Mouse (Mus musculus): ENCODE measurements around the gene Wdr81. TPM values are rescaled to one million over a fixed set of nuclear protein-coding genes. Genes with fewer than 3 reads are reported as not detected.
"Not testable (repeated sequence)": the region's sequence is repeated elsewhere in the genome, so short reads cannot be mapped to it uniquely, and the experiment has no call there.

Wdr81 gene
- total RNA-seq, 4 experiments from 2014 or later = 5.2 to 7.0 (median 6.2) TPM

DNA sequence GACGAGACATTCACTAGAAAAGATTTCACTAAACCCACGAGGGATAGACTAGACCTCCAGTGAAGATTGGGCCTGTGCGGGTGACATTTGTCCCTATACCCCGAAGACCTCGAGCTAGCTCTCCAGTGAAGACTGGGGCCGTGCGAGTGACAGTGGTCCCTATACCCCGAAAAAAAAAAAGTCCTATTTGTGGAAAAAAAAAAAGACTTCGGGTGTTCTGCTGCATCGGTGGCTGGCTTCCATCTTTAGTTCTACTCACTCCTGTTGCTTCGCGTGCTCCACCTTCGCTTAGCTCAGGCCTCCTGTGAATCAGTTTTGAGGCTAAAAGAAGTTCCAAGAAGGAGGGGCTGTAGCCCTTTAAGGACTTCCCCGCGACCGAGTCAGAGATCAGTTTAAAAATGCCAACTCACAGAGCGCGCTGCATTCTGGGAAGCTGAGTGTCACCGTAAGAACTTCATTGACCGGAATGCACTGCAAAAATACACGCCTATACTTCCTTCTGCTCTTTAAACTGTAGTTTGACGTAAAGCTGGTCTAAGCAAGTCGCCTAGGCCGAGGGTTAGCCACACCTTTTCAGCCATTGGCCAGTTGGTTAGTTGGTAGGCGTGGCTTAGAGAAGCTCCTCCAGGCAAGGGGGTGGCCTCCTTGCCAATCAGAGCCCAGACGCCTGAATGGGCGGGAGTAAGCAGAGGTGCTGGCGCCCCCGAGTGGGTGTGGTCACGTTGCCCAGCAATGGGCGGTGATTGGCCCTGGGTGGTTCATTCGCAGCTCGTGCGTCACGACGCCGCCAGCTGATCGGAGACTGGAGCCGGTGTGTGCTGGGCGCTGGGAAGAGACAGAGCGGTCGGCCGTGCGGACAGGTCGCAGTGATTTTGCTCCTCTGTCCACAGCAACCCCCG lies 6.6 kb upstream of the Wdr81 start, which contains the start of gene Tlcd2:
TSS of gene Tlcd2 (plus strand) at position 872 of the 899 bp plus-strand sequence.
- peak; percentile 99 to 100 for DNase-seq (ENCODE audit: low spot score in 2 of 2)

DNA sequence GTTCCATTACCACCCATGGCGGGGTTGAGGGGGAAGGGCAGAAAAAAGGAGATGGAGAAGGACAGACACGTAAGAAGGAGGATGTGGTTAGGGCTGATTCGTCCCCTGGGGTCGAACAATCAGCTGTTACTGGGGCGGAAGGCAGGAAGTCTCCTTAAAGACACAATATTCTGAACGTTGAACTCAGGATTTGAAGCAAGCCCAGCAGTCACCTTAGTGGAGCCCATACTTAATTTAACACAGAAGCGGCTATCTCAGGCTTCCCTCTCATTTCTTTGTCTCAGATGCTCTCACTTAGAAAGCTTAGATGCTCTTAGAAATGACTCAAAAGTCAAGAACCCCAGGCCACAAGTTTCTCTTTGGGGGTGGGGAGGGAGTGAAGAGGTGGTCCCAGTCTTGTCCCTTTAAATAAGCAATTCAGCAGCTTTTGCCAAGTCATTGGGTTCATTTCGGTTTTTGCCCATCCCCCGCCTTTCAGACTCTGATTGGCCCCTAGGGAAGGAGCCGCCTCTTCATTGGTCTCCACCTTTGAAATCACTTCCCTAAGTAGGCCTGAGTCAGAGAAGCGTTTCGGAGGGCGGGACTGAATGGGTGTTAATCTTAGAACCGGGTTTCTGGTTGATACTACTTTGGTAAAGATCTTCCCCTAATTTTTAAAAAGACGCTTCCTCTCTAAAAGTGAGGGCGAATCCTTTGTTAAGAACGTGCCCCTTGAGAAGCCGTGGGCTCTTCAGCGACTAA lies 5.8 kb upstream of the Wdr81 start:
- DNase-seq (ENCODE audit: low spot score in 2 of 2) = peak; percentile 89 to 90

GRCm38 (mm10) chr11:75459751-75460102 lies 5.2 kb upstream of the Wdr81 start:
- DNase-seq (ENCODE audit: low spot score in 2 of 2) = no peak

DNA sequence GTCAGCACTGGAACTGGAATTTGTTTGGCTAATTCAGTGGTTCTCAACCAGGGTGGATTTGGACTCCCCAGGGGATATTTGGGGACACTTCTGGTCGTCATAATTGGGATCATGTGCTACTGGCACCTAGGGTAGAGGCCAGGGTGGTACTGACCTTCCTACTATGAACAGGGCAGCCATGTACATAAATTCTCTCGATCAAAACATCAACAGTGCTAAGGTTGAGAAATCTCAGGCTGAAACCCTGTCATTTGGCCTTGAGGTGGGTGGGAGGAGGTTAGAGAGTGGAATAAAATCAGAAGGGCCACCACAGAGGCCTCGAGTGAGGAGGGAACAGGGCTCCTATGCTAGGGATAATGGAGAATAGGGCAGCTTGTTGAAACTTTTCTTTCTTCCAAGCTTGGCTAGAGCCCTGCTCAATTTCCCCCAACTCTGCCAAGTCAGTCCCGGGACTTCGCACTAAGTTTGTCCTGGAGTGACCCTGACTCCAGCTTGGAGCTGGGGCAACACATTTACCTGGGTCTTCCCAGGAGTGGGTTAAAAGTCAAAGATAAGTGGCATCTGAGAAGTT lies 4.7 kb upstream of the Wdr81 start:
- DNase-seq (ENCODE audit: low spot score in 2 of 2) = peak; percentile 49 to 57

- peak; percentile 40 to 55 for DNase-seq (ENCODE audit: low spot score in 2 of 2)
These were observed 4.1 kb upstream of the Wdr81 start for GRCm38 (mm10) chr11:75458628-75459041.

DNA sequence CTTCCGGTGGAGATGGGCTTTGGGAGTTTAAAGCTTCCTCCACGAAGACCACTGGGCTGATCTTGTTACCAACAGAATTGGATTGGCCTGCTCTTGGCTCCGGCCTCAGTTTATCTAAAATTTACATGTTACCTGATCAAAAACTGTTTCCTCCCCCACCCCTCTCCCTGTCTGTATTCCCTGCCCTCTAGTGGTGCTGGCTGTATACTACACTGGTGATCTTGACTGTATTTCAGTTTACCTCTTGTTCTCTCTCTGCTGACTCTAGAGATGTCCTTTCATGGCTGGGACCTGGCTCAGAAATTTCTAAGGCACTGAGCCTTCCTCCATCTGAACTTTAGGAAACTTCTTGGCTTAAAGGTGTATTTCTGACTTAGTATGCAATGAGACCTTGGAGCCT lies 3.7 kb upstream of the Wdr81 start:
- DNase-seq (ENCODE audit: low spot score in 2 of 2) = no peak

GRCm38 (mm10) chr11:75456440-75456871 lies 1.9 kb upstream of the Wdr81 start:
- no peak for DNase-seq (ENCODE audit: low spot score in 2 of 2)

DNA sequence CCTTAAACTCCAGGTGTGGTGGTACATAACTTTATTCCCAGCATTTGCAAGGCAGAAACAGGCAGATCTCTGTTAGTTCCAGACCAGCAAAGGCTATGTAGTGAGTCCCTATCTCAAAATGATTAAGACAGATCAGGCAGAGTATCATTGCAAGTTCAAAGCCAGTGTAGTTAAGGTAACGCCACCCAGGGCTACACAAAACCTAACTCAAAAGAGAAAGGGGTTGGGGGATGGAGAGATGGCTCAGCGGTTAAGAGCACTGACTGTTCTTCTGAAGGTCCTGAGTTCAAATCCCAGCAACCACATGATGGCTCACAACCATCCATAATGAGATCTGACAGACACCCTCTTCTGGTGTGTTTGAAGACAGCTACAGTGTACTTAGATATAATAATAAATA lies 1.5 kb upstream of the Wdr81 start:
- not testable (repeated sequence) for DNase-seq (ENCODE audit: low spot score in 2 of 2)

- no peak for DNase-seq (ENCODE audit: low spot score in 2 of 2)
These were observed 672 bp upstream of the Wdr81 start for GRCm38 (mm10) chr11:75455041-75455736.

- DNase-seq (ENCODE audit: low spot score in 2 of 2) = no peak
These were observed 1.5 kb downstream of the Wdr81 start for GRCm38 (mm10) chr11:75452812-75453557.

DNA sequence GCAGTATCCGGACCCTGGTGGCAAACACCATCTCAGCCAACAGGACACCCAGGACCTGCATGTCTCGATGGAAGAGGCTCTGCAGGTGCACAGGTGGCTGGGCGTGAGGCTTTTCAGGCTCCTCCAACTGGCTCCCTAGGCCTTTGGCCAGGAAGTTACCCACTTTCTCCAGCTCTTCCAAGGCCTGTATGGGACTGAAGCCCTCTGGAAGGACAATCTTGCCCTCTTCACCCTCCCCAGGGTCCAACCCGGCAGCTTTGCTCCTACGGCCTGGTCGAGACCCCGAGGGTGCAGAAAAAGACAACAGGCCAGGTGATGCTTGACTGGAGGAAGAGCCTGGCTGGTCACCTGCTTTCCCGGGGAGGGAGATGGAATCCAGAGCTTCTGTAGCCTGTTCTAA lies 2.4 kb downstream of the Wdr81 start:
- DNase-seq (ENCODE audit: low spot score in 2 of 2) = no peak

GRCm38 (mm10) chr11:75450936-75451335 lies 3.6 kb downstream of the Wdr81 start:
- DNase-seq (ENCODE audit: low spot score in 2 of 2) = no peak

GRCm38 (mm10) chr11:75450304-75450908 lies 4.1 kb downstream of the Wdr81 start:
- no peak for DNase-seq (ENCODE audit: low spot score in 2 of 2)

GRCm38 (mm10) chr11:75449695-75450094 lies 4.8 kb downstream of the Wdr81 start:
- DNase-seq (ENCODE audit: low spot score in 2 of 2) = no peak

DNA sequence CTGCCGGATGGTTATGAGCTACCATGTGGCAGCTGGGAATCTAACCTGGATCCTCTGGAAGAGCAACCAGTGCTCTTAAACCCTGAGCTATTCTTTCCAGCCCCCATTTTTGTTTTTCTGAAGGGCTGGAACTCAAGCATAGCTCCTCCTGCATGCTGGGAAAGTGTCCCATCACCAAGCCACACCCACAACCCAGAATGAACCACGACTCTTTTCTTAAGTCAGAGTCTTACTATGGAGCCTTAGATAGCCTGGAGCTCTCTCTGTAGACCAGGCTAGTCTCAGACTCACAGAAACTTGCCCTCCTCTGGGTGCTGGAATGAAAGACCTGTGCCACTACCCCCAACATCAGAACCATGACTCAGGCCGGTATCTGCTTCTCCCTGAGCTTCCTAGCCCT lies 5.9 kb downstream of the Wdr81 start:
- DNase-seq (ENCODE audit: low spot score in 2 of 2) = no peak

- DNase-seq (ENCODE audit: low spot score in 2 of 2) = no peak
These were observed 10.8 kb downstream of the Wdr81 start for GRCm38 (mm10) chr11:75443711-75444110.

- DNase-seq (ENCODE audit: low spot score in 2 of 2) = no peak
These were observed 12.9 kb downstream of the Wdr81 start for GRCm38 (mm10) chr11:75441601-75442000.

DNA sequence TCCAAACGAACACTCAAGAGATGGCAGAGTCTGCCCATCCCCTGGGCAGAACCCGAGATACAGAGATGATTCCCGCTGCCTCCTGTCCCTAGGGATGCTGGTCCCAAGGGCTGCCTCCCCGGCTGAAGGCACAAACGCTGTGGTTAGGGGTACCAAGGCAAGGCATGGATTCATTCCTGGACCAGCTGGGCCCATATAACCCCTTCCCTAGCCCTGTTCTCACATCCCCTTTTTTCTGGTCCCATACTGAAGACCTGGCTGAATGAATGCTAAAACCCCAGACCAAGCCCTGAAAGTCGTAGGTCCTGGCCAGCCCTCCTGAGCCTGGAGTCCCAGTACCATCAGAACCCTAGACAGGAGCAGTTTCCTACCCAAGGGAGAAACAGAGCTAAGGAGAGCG lies 13.5 kb downstream of the Wdr81 start:
- DNase-seq (ENCODE audit: low spot score in 2 of 2) = no peak

- no peak for DNase-seq (ENCODE audit: low spot score in 2 of 2)
These were observed 14.6 kb downstream of the Wdr81 start for GRCm38 (mm10) chr11:75439951-75440350.

GRCm38 (mm10) chr11:75439363-75439762 lies 15.2 kb downstream of the Wdr81 start, which contains the start of gene Serpinf2:
TSS of gene Serpinf2 (minus strand) at chr11:75439591.
- DNase-seq (ENCODE audit: low spot score in 2 of 2) = no peak
